Mouse (Mus musculus) cerebellum, adult 2 months (tissue): ENCODE results near the gene Col4a2. TPM values are rescaled to one million over a fixed set of nuclear protein-coding genes. Genes with fewer than 3 reads are reported as not detected.
A peak's percentile ranks its signal among the peaks of the same experiment; 100 is the strongest.
"Not testable (repeated sequence)": the region's sequence is repeated elsewhere in the genome, so short reads cannot be mapped to it uniquely, and the experiment has no call there.

Experiments used
- DNase-seq, 2 experiments: peaks; one replicate each; pipeline ENCODE4 v3.0.0; 2021
- H3K27ac ChIP-seq: fragments of 200-500 bp; 2 replicates; pipeline ENCODE4 v1.5.1; 2012; ENCODE audit warnings: low read length, control low read depth, inconsistent platforms; ENCODE audit not compliant: insufficient read depth
- H3K27me3 ChIP-seq: fragments of 200-500 bp; 2 replicates; pipeline ENCODE4 v1.6.1; 2012; ENCODE audit warnings: inconsistent platforms, mild to moderate bottlenecking, low read length, moderate library complexity; ENCODE audit not compliant: control insufficient read depth, insufficient read depth
- H3K4me1 ChIP-seq: fragments of 200-500 bp; 2 replicates; pipeline ENCODE4 v1.6.1; 2011; ENCODE audit warnings: low read length; ENCODE audit not compliant: control insufficient read depth, insufficient read depth
- H3K4me3 ChIP-seq: fragments of 200-500 bp; replicated peaks from 2 replicates; pipeline ENCODE3; 2011; ENCODE audit warnings: mild to moderate bottlenecking, low read depth, low read length, control low read depth; ENCODE audit not compliant: insufficient read depth
- CTCF ChIP-seq: fragments of 200-500 bp; IDR thresholded peaks from 2 replicates; pipeline ENCODE4 v1.5.1; 2011; ENCODE audit warnings: low read depth, mild to moderate bottlenecking, control low read depth, low read length, moderate library complexity, borderline replicate concordance; ENCODE audit not compliant: insufficient read depth
- POLR2A ChIP-seq: fragments of 200-500 bp; IDR thresholded peaks from 2 replicates; pipeline ENCODE4 v1.6.1; 2011; ENCODE audit warnings: low read length, control low read depth, borderline replicate concordance; ENCODE audit not compliant: insufficient read depth
- WGBS: fragments of 180-500 bp; shearing (Covaris S2); methylation state at CpG from one replicate; pipeline ENCODE4 v1.1.7; 2018; 5-methylcytosine and 5-hydroxymethylcytosine counted together
- polyA plus RNA-seq: library from polyadenylated mRNA; depleted of rRNA; stranded (reverse); fragments of >200 nt; gene quantifications from 2 replicates; pipeline ENCODE4 v1.2.3, GENCODE M21; 2012

Gene Col4a2
- polyA plus RNA-seq, 1 experiment, result 15.0 TPM

DNA sequence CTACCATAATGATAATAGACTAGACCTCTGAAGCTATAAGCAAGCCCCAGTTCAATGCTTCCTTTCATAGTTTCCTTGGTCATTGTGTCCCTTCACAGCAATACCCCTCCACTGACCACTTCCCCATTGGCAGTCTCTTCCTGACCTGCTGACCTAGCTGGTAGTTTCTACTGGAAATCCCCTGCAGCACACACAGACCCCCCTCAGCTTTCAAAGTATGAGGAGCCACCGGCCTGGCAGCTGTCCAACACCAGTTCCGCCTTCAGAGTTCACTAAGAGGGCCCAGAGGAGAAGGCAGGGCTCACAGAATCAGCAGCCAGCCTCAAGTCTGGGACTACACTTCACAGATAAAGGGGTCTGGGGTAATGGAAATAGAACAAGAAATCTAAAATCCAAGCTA is 148.3 kb downstream of the Col4a2 start:
- Histone ChIP-seq H3K27me3 (no peaks in the 10 kb centered on the region), H3K4me1 (peaks cover 3% of the 10 kb centered on the region), H3K27ac (no peak overlapping the region), H3K4me3 (no peak overlapping the region)
- no peak for DNase-seq
- WGBS, result 52% methylated on average over 2 of the region's 2 CpGs
- no peak for TF ChIP-seq POLR2A
- TF ChIP-seq CTCF, result no peak

DNA sequence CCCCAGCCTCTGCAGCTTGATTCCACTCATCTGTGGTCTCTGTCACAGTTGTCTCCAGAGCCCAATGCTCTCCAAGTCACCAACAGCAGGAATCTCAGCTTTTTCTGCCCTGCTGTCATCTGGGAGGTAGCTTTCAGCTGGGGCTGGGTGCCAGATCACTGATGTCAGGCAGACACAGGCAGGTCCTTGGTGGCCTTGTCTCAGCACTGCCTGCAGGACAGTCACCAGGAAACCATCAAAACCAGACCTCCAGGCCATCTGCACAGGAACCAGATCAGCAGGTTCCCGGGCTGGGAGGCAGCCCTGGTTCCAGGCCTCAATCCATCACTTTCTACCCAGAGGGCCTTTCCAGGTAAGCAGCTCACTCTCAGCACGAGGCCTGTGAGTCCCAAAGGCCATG is 149.2 kb downstream of the Col4a2 start:
- Histone ChIP-seq H3K27me3 (no peaks in the 10 kb centered on the region), H3K4me3 (no peak overlapping the region), H3K27ac (no peak overlapping the region), H3K4me1 (peaks cover 3% of the 10 kb centered on the region)
- no peak for TF ChIP-seq CTCF
- no peak for TF ChIP-seq POLR2A
- DNase-seq, result peak; percentile 56 to 76
- 25% methylated on average over 2 of the region's 2 CpGs for WGBS

DNA sequence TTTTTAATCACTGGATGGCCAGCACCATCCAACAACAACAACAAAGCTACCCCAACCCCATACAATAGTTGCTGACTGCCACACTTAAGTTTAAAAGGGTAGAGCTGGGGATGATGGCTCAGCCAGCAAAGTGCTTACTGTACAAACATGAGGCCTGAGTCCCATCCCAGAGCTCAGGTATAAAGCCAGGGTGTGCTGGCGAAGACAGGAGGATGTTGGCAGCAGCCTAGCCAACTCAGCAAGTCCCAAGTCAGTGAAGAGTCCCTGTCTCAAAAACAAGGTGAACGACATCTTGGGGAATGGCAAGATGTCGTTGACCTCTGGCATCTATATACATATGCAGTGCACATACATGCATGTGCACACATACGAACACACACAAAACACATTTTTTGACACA is 150.0 kb downstream of the Col4a2 start:
- no peak overlapping the region for H3K27ac ChIP-seq
- no peak overlapping the region for H3K4me3 ChIP-seq
- H3K27me3 ChIP-seq, result no peaks in the 10 kb centered on the region
- no peak for DNase-seq
- 95% methylated on average over 4 of the region's 4 CpGs for WGBS
- peaks cover 3% of the 10 kb centered on the region for H3K4me1 ChIP-seq
- TF ChIP-seq CTCF (no peak), POLR2A (no peak)

DNA sequence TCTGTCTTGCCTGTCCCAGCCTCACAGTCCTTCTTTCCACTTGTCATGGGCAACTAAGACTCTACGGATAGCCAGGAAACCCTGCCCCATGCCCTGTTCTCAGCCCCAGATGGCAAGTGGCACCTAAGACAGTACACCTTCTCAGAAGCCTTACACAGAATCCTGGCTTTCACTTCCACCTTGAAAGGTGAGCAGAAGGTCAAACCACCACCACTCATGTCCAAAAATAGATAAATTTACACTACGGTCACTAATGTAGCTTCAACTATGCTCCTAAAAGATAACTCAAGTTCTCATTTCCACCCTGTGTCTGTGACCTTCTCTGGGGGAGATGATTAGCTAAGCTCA is 150.9 kb downstream of the Col4a2 start:
- H3K4me3 ChIP-seq, result no peak overlapping the region
- no peaks in the 10 kb centered on the region for H3K27me3 ChIP-seq
- H3K27ac ChIP-seq, result no peak overlapping the region
- TF ChIP-seq CTCF (no peak), POLR2A (no peak)
- DNase-seq, result no peak
- H3K4me1 ChIP-seq, result no peaks in the 10 kb centered on the region; the same call in 1 of the 2 replicates
- 89% methylated on average over 2 of the region's 2 CpGs for WGBS

DNA sequence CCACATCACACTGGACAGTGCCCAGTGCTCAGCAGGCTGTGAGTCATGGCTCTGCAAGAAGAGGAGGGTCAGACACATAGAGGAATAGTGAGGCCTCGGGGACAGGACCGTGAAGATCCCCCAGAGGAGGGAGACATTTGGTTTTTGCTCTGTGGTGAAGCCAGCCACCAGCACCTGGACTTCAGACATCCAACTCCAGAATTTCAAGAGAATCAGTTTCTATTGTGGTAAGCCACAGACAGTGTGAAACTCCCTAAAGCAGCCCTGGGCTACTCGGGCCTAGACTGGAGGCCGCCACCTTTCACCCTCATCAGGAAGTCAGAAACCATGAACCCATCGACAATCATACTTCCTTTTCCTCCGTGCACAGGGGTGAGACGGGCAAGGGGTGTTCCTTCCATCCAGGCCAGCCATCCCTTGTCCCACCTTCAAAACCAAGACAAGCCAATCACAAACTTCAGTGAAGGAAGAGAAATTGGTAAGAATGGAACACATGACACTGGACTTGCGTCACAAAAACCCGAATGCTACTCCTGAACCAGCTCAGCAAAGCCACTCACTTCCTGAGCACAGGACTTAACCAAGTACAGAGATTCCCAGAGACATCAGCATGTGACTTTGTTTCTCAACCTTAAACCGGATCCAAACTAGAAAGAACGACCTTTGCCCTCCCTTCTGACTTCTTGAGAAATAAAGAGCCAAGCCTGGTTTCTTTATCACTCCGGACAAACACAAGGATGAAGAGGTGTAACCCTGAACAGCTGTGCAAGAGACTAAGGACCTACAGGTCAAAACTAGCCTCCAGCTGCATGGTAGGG is 151.5 kb downstream of the Col4a2 start:
- Histone ChIP-seq H3K4me1 (no peaks in the 10 kb centered on the region; the same call in 1 of the 2 replicates), H3K27me3 (no peaks in the 10 kb centered on the region), H3K27ac (no peak overlapping the region), H3K4me3 (no peak overlapping the region)
- no peak for TF ChIP-seq CTCF
- TF ChIP-seq POLR2A, result no peak
- no peak for DNase-seq
- 85% methylated on average over 12 of the region's 12 CpGs for WGBS

DNA sequence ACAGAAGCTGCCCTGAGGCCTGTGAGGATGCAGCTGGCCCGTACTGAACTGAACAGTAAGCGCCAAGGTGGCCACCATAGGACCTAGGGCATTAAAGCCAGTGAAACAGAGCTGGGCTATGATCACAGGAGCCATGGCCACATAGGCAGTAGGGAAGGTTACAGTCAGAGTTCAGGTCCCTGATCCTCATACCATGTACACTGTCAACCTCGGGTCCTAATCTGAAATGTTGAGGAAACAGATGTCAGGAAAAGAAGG is 152.0 kb downstream of the Col4a2 start:
- Histone ChIP-seq H3K27ac (no peak overlapping the region), H3K4me1 (no peaks in the 10 kb centered on the region; the same call in 1 of the 2 replicates), H3K27me3 (no peaks in the 10 kb centered on the region), H3K4me3 (no peak overlapping the region)
- DNase-seq, result no peak
- 90% methylated on average over 3 of the region's 3 CpGs for WGBS
- no peak for TF ChIP-seq CTCF
- no peak for TF ChIP-seq POLR2A

DNA sequence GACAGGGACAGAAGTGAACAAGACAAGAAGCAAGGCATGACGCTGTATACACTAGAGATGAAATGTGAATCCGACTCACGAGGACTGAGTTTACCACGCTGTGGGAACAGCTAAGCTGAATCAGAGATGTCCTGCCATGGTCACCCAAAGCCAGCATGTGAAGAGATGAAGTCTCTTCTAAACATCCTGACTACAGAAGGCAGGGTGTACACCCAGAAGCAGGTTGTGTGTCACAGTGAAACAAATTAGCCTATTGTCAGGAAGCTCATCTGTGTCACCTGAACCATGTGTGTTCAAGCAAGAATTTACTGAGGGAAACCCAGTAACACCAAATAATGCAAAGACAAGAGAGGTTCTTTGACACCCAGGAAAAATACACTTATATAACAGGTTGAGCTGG is 153.0 kb downstream of the Col4a2 start:
- 92% methylated on average over 4 of the region's 4 CpGs for WGBS
- TF ChIP-seq CTCF (no peak), POLR2A (no peak)
- no peaks in the 10 kb centered on the region for H3K27me3 ChIP-seq
- no peak for DNase-seq
- H3K27ac ChIP-seq, result no peak overlapping the region
- H3K4me3 ChIP-seq, result no peak overlapping the region
- H3K4me1 ChIP-seq, result no peaks in the 10 kb centered on the region; the same call in 1 of the 2 replicates

DNA sequence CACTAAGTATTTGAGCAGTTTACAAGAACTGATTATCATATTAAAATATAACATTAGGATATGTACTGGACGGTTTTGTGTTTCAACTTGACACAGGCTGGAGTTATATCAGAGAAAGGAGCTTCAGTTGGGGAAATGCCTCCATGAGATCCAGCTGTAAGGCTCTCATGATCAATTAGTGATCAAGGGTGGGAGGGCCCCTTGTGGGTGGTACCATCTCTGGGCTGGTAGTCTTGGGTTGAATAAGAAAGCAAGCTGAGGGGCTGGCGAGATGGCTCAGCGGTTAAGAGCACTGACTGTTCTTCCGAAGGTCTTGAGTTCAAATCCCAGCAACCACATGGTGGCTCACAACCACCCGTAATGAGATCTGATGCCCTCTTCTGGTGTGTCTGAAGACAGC is 153.9 kb downstream of the Col4a2 start:
- not testable (repeated sequence) for DNase-seq, H3K4me3 ChIP-seq
- 72% methylated on average over 5 of the region's 5 CpGs for WGBS

DNA sequence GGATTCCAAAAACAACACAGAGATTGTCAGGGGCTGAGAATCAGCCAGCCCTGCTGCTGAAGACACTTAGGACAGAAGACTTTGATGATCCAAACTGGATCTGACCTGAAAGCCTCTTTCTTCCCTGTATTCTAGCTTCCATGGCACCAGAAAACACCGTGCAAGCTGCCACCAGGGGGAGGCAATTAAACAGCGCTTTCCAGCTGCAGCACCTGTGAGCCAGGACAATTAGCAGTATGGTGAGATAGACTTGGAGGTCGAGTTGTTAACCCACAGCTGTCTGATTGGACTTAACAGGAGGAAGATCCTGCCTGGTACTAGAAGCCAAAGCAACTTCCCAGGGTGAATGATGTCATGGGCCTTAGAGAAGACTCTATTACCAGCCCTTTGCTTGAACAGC is 156.5 kb downstream of the Col4a2 start:
- no peaks in the 10 kb centered on the region for H3K27me3 ChIP-seq
- TF ChIP-seq POLR2A (no peak), CTCF (0 out of 2 replicates have a peak, but pooled peaks have one; percentile 11)
- no peaks in the 10 kb centered on the region; the same call in 1 of the 2 replicates for H3K4me1 ChIP-seq
- DNase-seq, result no peak
- no peak overlapping the region for H3K27ac ChIP-seq
- H3K4me3 ChIP-seq, result no peak overlapping the region
- 19% methylated on average over 3 of the region's 3 CpGs for WGBS

More for the DNA sequence above, 153.9 kb downstream of the Col4a2 start:
- not testable (repeated sequence) for H3K27ac ChIP-seq, H3K27me3 ChIP-seq, H3K4me1 ChIP-seq
